Mouse (Mus musculus): ENCODE results near the gene Clpb. TPM values are rescaled to one million over a fixed set of nuclear protein-coding genes. Genes with fewer than 3 reads are reported as not detected.

Gene Clpb
- 41.9 and 72.8 TPM in 2 replicates for polyA plus RNA-seq (2021; fragmentation: Nextera tagmentation)
- long read RNA-seq, experiment 1, full-length matches to known transcripts = 370 of 427 reads
- long read RNA-seq, experiment 1, partial matches to known transcripts = 23 of 427 reads
- long read RNA-seq, experiment 1, other reads (novel, unspliced or antisense) = 34 of 427 reads
- long read RNA-seq, experiment 2, full-length matches to known transcripts = 60 of 98 reads
- long read RNA-seq, experiment 2, partial matches to known transcripts = 24 of 98 reads
- long read RNA-seq, experiment 2, other reads (novel, unspliced or antisense) = 14 of 98 reads

GRCm38 (mm10) chr7:101663514-101664159 is at the start of gene Clpb:
Clpb (plus strand) TSS chr7:101663633.

GRCm38 (mm10) chr7:101817861-101818401 is 154.5 kb downstream of the Clpb start, which contains the start of gene Phox2a:
Phox2a (plus strand) TSS chr7:101818313.

GRCm38 (mm10) chr7:101837606-101838471 is 174.4 kb downstream of the Clpb start, which contains the start of gene Inppl1:
Inppl1 (minus strand) TSS chr7:101838229.

Other genes starting within 250 kb of the Clpb start
- gene Pde2a, start 241.9 kb upstream of the Clpb start, polyA plus RNA-seq (2021; fragmentation: Nextera tagmentation) = 109 and 111 TPM in 2 replicates
- not detected in 2 replicates for gene Art2b, start 78.0 kb upstream of the Clpb start, polyA plus RNA-seq (2021; fragmentation: Nextera tagmentation)
- not detected in 2 replicates for gene Phox2a, start 154.7 kb downstream of the Clpb start, polyA plus RNA-seq (2021; fragmentation: Nextera tagmentation)
- gene Inppl1, start 174.6 kb downstream of the Clpb start, polyA plus RNA-seq (2021; fragmentation: Nextera tagmentation) = 2.9 and 3.0 TPM in 2 replicates
- 0.75 and 0.86 TPM in 2 replicates for gene Folr2, start 193.6 kb downstream of the Clpb start, polyA plus RNA-seq (2021; fragmentation: Nextera tagmentation)
- 31.2 and 35.8 TPM in 2 replicates for gene Anapc15, start 200.1 kb downstream of the Clpb start, polyA plus RNA-seq (2021; fragmentation: Nextera tagmentation)
- 1.3 and 1.7 TPM in 2 replicates for gene Folr1, start 207.2 kb downstream of the Clpb start, polyA plus RNA-seq (2021; fragmentation: Nextera tagmentation)
- 221 and 286 TPM in 2 replicates for gene Lamtor1, start 242.3 kb downstream of the Clpb start, polyA plus RNA-seq (2021; fragmentation: Nextera tagmentation)
- 0.13 TPM in 1 of 2 replicates, not detected in the other for gene Tomt, start 242.7 kb downstream of the Clpb start, polyA plus RNA-seq (2021; fragmentation: Nextera tagmentation)